7 mouse cellular contexts compared by ENCODE assay signal in the genomic region with DNA sequence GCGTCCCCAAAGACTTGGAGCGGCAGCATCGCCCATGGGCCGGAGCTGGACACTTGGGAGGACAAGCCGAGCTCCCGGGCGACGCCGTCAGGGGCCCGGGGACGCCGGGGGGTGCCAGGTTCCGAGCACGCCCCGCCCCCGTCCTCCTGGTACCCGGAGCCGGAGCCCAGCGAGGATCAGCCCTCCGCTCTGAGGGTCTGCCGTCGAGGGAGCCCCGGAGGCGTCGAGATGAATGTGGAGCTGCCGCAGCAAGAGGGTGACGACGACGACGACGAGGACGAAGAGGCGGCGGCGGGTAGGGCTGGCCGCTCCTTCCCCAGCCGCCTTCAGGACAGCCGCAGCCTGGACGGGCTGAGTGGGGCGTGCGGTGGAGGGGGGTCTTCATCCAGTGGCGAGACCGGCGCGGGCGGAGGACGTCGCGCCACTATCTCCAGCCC. TPM values are rescaled to one million over a fixed set of nuclear protein-coding genes. Genes with fewer than 3 reads are reported as not detected.
DNase-seq lines count a peak whose midpoint lies in the region; ATAC-seq and TF ChIP-seq lines count a peak whose summit lies in the region.

No protein-coding gene starts in this region.

- DNase-seq in layer of hippocampus, adult 9-11 months: peak; percentile 38
- DNase-seq in layer of hippocampus, postnatal 36 days: no peak
- DNase-seq in MEL-GATA-1-ER (ENCODE audit: extremely low read depth, low read depth): peak; percentile 21
- no peak for DNase-seq in natural killer cell, adult 2 months (ENCODE audit: low spot score in 2 of 2)

- peak overlapping the region; percentile 94 for H3K27ac ChIP-seq in cortical plate, adult 2 months (ENCODE audit: insufficient read depth, low read length)
- peak overlapping the region; percentile 96 for H3K27ac ChIP-seq in hindbrain, embryonic 16.5 days (ENCODE audit: low read depth, low read length)
- H3K27ac ChIP-seq in macrophage: peak overlapping the region; percentile 57

- no peaks in the 10 kb centered on the region for H3K36me3 ChIP-seq in hindbrain, embryonic 16.5 days (ENCODE audit: control insufficient read depth, insufficient read depth, low read length)
- no peaks in the 10 kb centered on the region for H3K36me3 ChIP-seq in macrophage (ENCODE audit: inconsistent target)

- H3K4me2 ChIP-seq in hindbrain, embryonic 16.5 days (ENCODE audit: low read length): peak overlapping the region; percentile 74

- no peak for TF ChIP-seq CTCF in cortical plate, adult 2 months (IDR thresholded peaks at IDR 0.05; ENCODE audit: extremely low read depth, insufficient read depth, low read length)

- H3K9me3 ChIP-seq in hindbrain, embryonic 16.5 days (ENCODE audit: control insufficient read depth, low read length): no peaks in the 10 kb centered on the region

- H3K79me2 ChIP-seq in macrophage (ENCODE audit: inconsistent target): peaks cover 28% of the 10 kb centered on the region; the same call in 1 of the 2 replicates

- no peaks in the 10 kb centered on the region for H3K4me1 ChIP-seq in cortical plate, adult 2 months (ENCODE audit: control insufficient read depth, insufficient read depth, low read length)
- peaks cover 21% of the 10 kb centered on the region for H3K4me1 ChIP-seq in hindbrain, embryonic 16.5 days (ENCODE audit: control insufficient read depth, insufficient read depth, low read depth, low read length)

- 0% methylated on average over 38 of the region's 49 CpGs for WGBS in hindbrain, embryonic 16.5 days
- 1% methylated on average over 44 of the region's 49 CpGs for WGBS in macrophage (ENCODE audit: missing documents)

- ATAC-seq in hindbrain, embryonic 16.5 days: 0 out of 2 replicates have a peak, but pooled peaks have one; percentile 0

- TF ChIP-seq POLR2A in cortical plate, adult 2 months (IDR thresholded peaks at IDR 0.05; ENCODE audit: extremely low read depth, insufficient read depth, low read length): no peak

- no peaks in the 10 kb centered on the region for H3K27me3 ChIP-seq in hindbrain, embryonic 16.5 days (replicated peaks; ENCODE audit: control insufficient read depth, insufficient read depth, low read length)

- H3K9ac ChIP-seq in hindbrain, embryonic 16.5 days (ENCODE audit: low read depth, low read length): peak overlapping the region; percentile 90

- peak overlapping the region; percentile 73 for H3K4me3 ChIP-seq in cortical plate, adult 2 months (ENCODE audit: insufficient read depth, low read length)
- peak overlapping the region; percentile 82 for H3K4me3 ChIP-seq in hindbrain, embryonic 16.5 days (ENCODE audit: low read length)
- peak overlapping the region; percentile 64 for H3K4me3 ChIP-seq in macrophage (ENCODE audit: inconsistent target)

RNA-seq across cellular contexts. Expression of a gene that starts 0.5 kb away (rescaled TPM):
- 10 to 100 TPM; 27.8 to 30.4 TPM for total RNA-seq in layer of hippocampus, postnatal 36 days (2021)
- 32.5 and 34.1 TPM in 2 replicates for polyA plus RNA-seq in cortical plate, adult 2 months (2012; rRNA removed)
- 18.1 and 20.9 TPM in 2 replicates for polyA plus RNA-seq in hindbrain, embryonic 16.5 days (2015; fragmentation: Nextera tagmentation; extraction: Ambion mirVana)
- 10 to 100 TPM in 17 of 26 experiments, 1 to 10 TPM in 9; 3.6 to 22.4 (median 12.0) TPM for total RNA-seq in macrophage (2018; cell fraction: chromatin; rRNA removed)
- 10 to 100 TPM; 21.1 to 43.6 (median 31.0) TPM for total RNA-seq in macrophage (2018; cell fraction: cytosol; rRNA removed)
- total RNA-seq in macrophage (2018; cell fraction: nucleus; rRNA removed): 10 to 100 TPM; 13.9 to 44.9 (median 28.3) TPM
- polyA plus RNA-seq in macrophage (2018): 11.7 to 37.1 TPM (median 15.6 TPM) in 3 replicates

RNA-seq across cellular contexts. Expression of a gene that starts 10.6 kb away (rescaled TPM):
- 10 to 100 TPM; 20.8 to 24.0 TPM for total RNA-seq in layer of hippocampus, postnatal 36 days (2021)
- polyA plus RNA-seq in cortical plate, adult 2 months (2012; rRNA removed): 20.6 and 21.4 TPM in 2 replicates
- polyA plus RNA-seq in hindbrain, embryonic 16.5 days (2015; fragmentation: Nextera tagmentation; extraction: Ambion mirVana): 38.6 and 42.6 TPM in 2 replicates
- 1 to 10 TPM in 7 of 26 experiments, under 1 TPM in 1, not detected in 18; 0.79 to 3.1 (median 1.5) TPM for total RNA-seq in macrophage (2018; cell fraction: chromatin; rRNA removed)
- total RNA-seq in macrophage (2018; cell fraction: cytosol; rRNA removed): 1 to 10 TPM; 1.9 to 5.8 (median 3.9) TPM
- 1 to 10 TPM in 18 of 26 experiments, under 1 TPM in 1, not detected in 7; 0.86 to 6.4 (median 2.7) TPM for total RNA-seq in macrophage (2018; cell fraction: nucleus; rRNA removed)
- polyA plus RNA-seq in macrophage (2018): 4.1 to 7.3 TPM (median 4.2 TPM) in 3 replicates

RNA-seq across cellular contexts. Expression of a gene that starts 14.5 kb away (rescaled TPM):
- 1 to 10 TPM; 1.0 to 1.1 TPM for total RNA-seq in layer of hippocampus, postnatal 36 days (2021)
- 0.57 and 1.2 TPM in 2 replicates for polyA plus RNA-seq in cortical plate, adult 2 months (2012; rRNA removed)
- polyA plus RNA-seq in hindbrain, embryonic 16.5 days (2015; fragmentation: Nextera tagmentation; extraction: Ambion mirVana): 26.9 and 32.2 TPM in 2 replicates
- 10 to 100 TPM in 7 of 26 experiments, 1 to 10 TPM in 15, under 1 TPM in 2, not detected in 2; 0.53 to 31.9 (median 6.0) TPM for total RNA-seq in macrophage (2018; cell fraction: chromatin; rRNA removed)
- total RNA-seq in macrophage (2018; cell fraction: cytosol; rRNA removed): 1 to 10 TPM; 1.8 to 7.3 (median 4.3) TPM
- total RNA-seq in macrophage (2018; cell fraction: nucleus; rRNA removed): 10 to 100 TPM in 3 of 26 experiments, 1 to 10 TPM in 21, under 1 TPM in 1, not detected in 1; 0.69 to 20.2 (median 3.6) TPM
- 4.2 to 8.5 TPM (median 7.3 TPM) in 3 replicates for polyA plus RNA-seq in macrophage (2018)

RNA-seq across cellular contexts. Expression of a gene that starts 28.3 kb away (rescaled TPM):
- total RNA-seq in layer of hippocampus, postnatal 36 days (2021): 100 to 1,000 TPM; 962 to 984 TPM
- polyA plus RNA-seq in cortical plate, adult 2 months (2012; rRNA removed): 1,153 and 1,156 TPM in 2 replicates
- 402 and 475 TPM in 2 replicates for polyA plus RNA-seq in hindbrain, embryonic 16.5 days (2015; fragmentation: Nextera tagmentation; extraction: Ambion mirVana)
- 100 to 1,000 TPM in 20 of 26 experiments, 10 to 100 TPM in 6; 79.4 to 259 (median 167) TPM for total RNA-seq in macrophage (2018; cell fraction: chromatin; rRNA removed)
- 10 to 100 TPM; 20.1 to 40.4 (median 26.4) TPM for total RNA-seq in macrophage (2018; cell fraction: cytosol; rRNA removed)
- total RNA-seq in macrophage (2018; cell fraction: nucleus; rRNA removed): 100 to 1,000 TPM in 24 of 26 experiments, 10 to 100 TPM in 2; 83.9 to 283 (median 140) TPM
- polyA plus RNA-seq in macrophage (2018): 23.6 to 47.7 TPM (median 36.7 TPM) in 3 replicates

RNA-seq across cellular contexts. Expression of a gene that starts 35.0 kb away (rescaled TPM):
- 10 to 100 TPM; 78.2 to 92.8 TPM for total RNA-seq in layer of hippocampus, postnatal 36 days (2021)
- polyA plus RNA-seq in cortical plate, adult 2 months (2012; rRNA removed): 48.3 and 57.6 TPM in 2 replicates
- polyA plus RNA-seq in hindbrain, embryonic 16.5 days (2015; fragmentation: Nextera tagmentation; extraction: Ambion mirVana): 11.1 and 11.2 TPM in 2 replicates
- total RNA-seq in macrophage (2018; cell fraction: chromatin; rRNA removed): 100 to 1,000 TPM in 3 of 26 experiments, 10 to 100 TPM in 20, 1 to 10 TPM in 3; 2.1 to 182 (median 41.9) TPM
- 10 to 100 TPM in 18 of 26 experiments, 1 to 10 TPM in 8; 1.2 to 30.8 (median 12.4) TPM for total RNA-seq in macrophage (2018; cell fraction: cytosol; rRNA removed)
- 100 to 1,000 TPM in 2 of 26 experiments, 10 to 100 TPM in 19, 1 to 10 TPM in 5; 3.2 to 114 (median 23.5) TPM for total RNA-seq in macrophage (2018; cell fraction: nucleus; rRNA removed)
- 8.8 to 17.5 TPM (median 11.6 TPM) in 3 replicates for polyA plus RNA-seq in macrophage (2018)

Comparison
In these comparisons a context has a peak if more than half of its experiments do, and no peak if none do; other contexts are left out.
1. DNase-seq: peak in layer of hippocampus, adult 9-11 months (single experiment) and MEL-GATA-1-ER (single experiment); none in layer of hippocampus, postnatal 36 days (0 of 2) and natural killer cell, adult 2 months (0 of 2).
2. Peak in every context shown above with its lines, with median percentiles within 50 percentile points of each other: H3K27ac ChIP-seq and H3K4me3 ChIP-seq.